In genomic region chr17:9893966-9894365, GRCm38 (mm10) we compare ENCODE assay signal across 9 mouse cellular contexts.
DNase-seq lines count a peak whose midpoint lies in the region; ATAC-seq and TF ChIP-seq lines count a peak whose summit lies in the region.
"Had no signal": no experiment of that assay in that cellular context is flagged by ENCODE, and none has a peak within 500 bp of the region (broad histone marks: within the 10 kb centered on the region; RNA-seq: fewer than 3 reads in every experiment).

No protein-coding gene starts in this region.

- H3K9ac ChIP-seq in intestine, postnatal 0 days (ENCODE audit: low read depth, low read length) = no peak overlapping the region
- H3K9ac ChIP-seq in intestine, embryonic 15.5 days = no peak overlapping the region
- no peak overlapping the region for H3K9ac ChIP-seq in heart, embryonic 15.5 days
- H3K9ac ChIP-seq: limb, embryonic 12.5 days had no signal

- H3K36me3 ChIP-seq in intestine, postnatal 0 days (ENCODE audit: control insufficient read depth, insufficient read depth) = no peaks in the 10 kb centered on the region
- no peaks in the 10 kb centered on the region for H3K36me3 ChIP-seq in intestine, embryonic 15.5 days
- H3K36me3 ChIP-seq in heart, embryonic 15.5 days = no peaks in the 10 kb centered on the region
- H3K36me3 ChIP-seq: limb, embryonic 12.5 days had no signal

- WGBS in intestine, postnatal 0 days = 56% methylated on average over 6 of the region's 6 CpGs
- 57% methylated on average over 6 of the region's 6 CpGs for WGBS in intestine, embryonic 15.5 days
- 45% methylated on average over 6 of the region's 6 CpGs for WGBS in heart, embryonic 15.5 days

- peak; percentile 62 for TF ChIP-seq CTCF in intestine, postnatal 0 days (IDR thresholded peaks at IDR 0.05; ENCODE audit: low read depth)

- no peak overlapping the region for H3K4me2 ChIP-seq in intestine, postnatal 0 days (replicated peaks; ENCODE audit: low read depth)
- H3K4me2 ChIP-seq in intestine, embryonic 15.5 days (replicated peaks) = no peak overlapping the region
- no peak overlapping the region for H3K4me2 ChIP-seq in heart, embryonic 15.5 days
- H3K4me2 ChIP-seq: limb, embryonic 12.5 days had no signal

- no peak overlapping the region for H3K4me3 ChIP-seq in intestine, postnatal 0 days (ENCODE audit: low read depth, low read length)
- H3K4me3 ChIP-seq in intestine, embryonic 15.5 days (replicated peaks) = no peak overlapping the region
- no peak overlapping the region for H3K4me3 ChIP-seq in heart, embryonic 15.5 days
- H3K4me3 ChIP-seq: limb, embryonic 12.5 days had no signal

- no peaks in the 10 kb centered on the region for H3K9me3 ChIP-seq in intestine, postnatal 0 days (ENCODE audit: control insufficient read depth)
- H3K9me3 ChIP-seq in intestine, embryonic 15.5 days = no peaks in the 10 kb centered on the region
- no peaks in the 10 kb centered on the region for H3K9me3 ChIP-seq in heart, embryonic 15.5 days (replicated peaks)
- H3K9me3 ChIP-seq: limb, embryonic 12.5 days had no signal

- H3K4me1 ChIP-seq in intestine, postnatal 0 days (replicated peaks; ENCODE audit: control insufficient read depth, insufficient read depth, low read length) = no peaks in the 10 kb centered on the region
- no peaks in the 10 kb centered on the region for H3K4me1 ChIP-seq in intestine, embryonic 15.5 days (replicated peaks)
- peaks cover 26% of the 10 kb centered on the region for H3K4me1 ChIP-seq in heart, embryonic 15.5 days (replicated peaks)

- H3K27ac ChIP-seq in intestine, postnatal 0 days (ENCODE audit: low read depth, low read length) = no peak overlapping the region
- no peak overlapping the region for H3K27ac ChIP-seq in intestine, embryonic 15.5 days
- peak overlapping the region; percentile 93 for H3K27ac ChIP-seq in heart, embryonic 15.5 days

- peak; percentile 75 for DNase-seq in ZHBTc4 (ENCODE audit: low read depth, low spot score)
- DNase-seq in lung, postnatal 10 days = peak; percentile 55
- DNase-seq in ovary, adult 18-20 months (ENCODE audit: low spot score) = no peak
- DNase-seq in urinary bladder, postnatal 36 days (ENCODE audit: low spot score in 2 of 2) = no peak

- no peaks in the 10 kb centered on the region for H3K27me3 ChIP-seq in intestine, postnatal 0 days (replicated peaks; ENCODE audit: control insufficient read depth, insufficient read depth, low read length)
- H3K27me3 ChIP-seq in intestine, embryonic 15.5 days (replicated peaks) = no peaks in the 10 kb centered on the region; the same call in 1 of the 2 replicates
- H3K27me3 ChIP-seq in heart, embryonic 15.5 days = no peaks in the 10 kb centered on the region
- H3K27me3 ChIP-seq: limb, embryonic 12.5 days had no signal

- ATAC-seq in intestine, postnatal 0 days = no peak
- no peak for ATAC-seq in intestine, embryonic 15.5 days
- no peak; the same call in 1 of the 2 replicates for ATAC-seq in heart, embryonic 15.5 days (replicated peaks; ENCODE audit: insufficient number of reproducible peaks, insufficient read depth, low FRiP score, low read depth)
- ATAC-seq in megakaryocyte, adult 5-6 weeks (ENCODE audit: poor library complexity, severe bottlenecking) = no peak

Comparison
In these comparisons a context has a peak if more than half of its experiments do, and no peak if none do; other contexts are left out.
1. DNase-seq: peak in ZHBTc4 (single experiment) and lung, postnatal 10 days (single experiment); none in ovary, adult 18-20 months (single experiment) and urinary bladder, postnatal 36 days (0 of 2).